Mouse (Mus musculus) myocyte (in vitro differentiated cells): ENCODE results near the gene 4930452B06Rik.

ENCODE experiments used
- CEBPB ChIP-seq: IDR thresholded peaks from 2 replicates; pipeline ENCODE4 v1.6.1; 2011; ENCODE audit warnings: mild to moderate bottlenecking, moderate library complexity; ENCODE audit not compliant: poor library complexity, insufficient read depth, severe bottlenecking
- E2F4 ChIP-seq: IDR thresholded peaks from one replicate; pipeline ENCODE4 v1.6.1; 2011; ENCODE audit warnings: mild to moderate bottlenecking, control low read depth, moderate library complexity; ENCODE audit not compliant: insufficient read depth
- MAX ChIP-seq: IDR thresholded peaks from one replicate; pipeline ENCODE4 v1.6.1; 2011; ENCODE audit warnings: low read depth, mild to moderate bottlenecking, control low read depth
- MYOD1 ChIP-seq, 3 experiments: IDR thresholded peaks; one replicate each; pipeline ENCODE4 v1.6.1; 2011; ENCODE audit warnings: control low read depth in 2 of 3, low read depth in 2 of 3, mild to moderate bottlenecking in 2 of 3, moderate library complexity in 1 of 3; ENCODE audit not compliant: insufficient read length in 2 of 3, control insufficient read depth in 1 of 3
- MYOG ChIP-seq, 3 experiments: IDR thresholded peaks; one replicate each; pipeline ENCODE4 v1.6.1; 2011; ENCODE audit warnings: control low read depth in 2 of 3, low read depth in 2 of 3, mild to moderate bottlenecking in 2 of 3; ENCODE audit not compliant: insufficient read length in 2 of 3, control insufficient read depth in 1 of 3, insufficient read depth in 1 of 3
- POLR2A ChIP-seq: IDR thresholded peaks from one replicate; pipeline ENCODE4 v1.6.1; 2011; ENCODE audit warnings: low read depth, mild to moderate bottlenecking, control low read depth, moderate library complexity; ENCODE audit not compliant: insufficient read length
- POLR2AphosphoS2 ChIP-seq: IDR thresholded peaks from one replicate; pipeline ENCODE4 v1.6.1; 2011; ENCODE audit warnings: low read depth, control low read depth; ENCODE audit not compliant: insufficient read length
- SRF ChIP-seq: IDR thresholded peaks from one replicate; pipeline ENCODE4 v1.6.1; 2011; ENCODE audit warnings: low read depth; ENCODE audit not compliant: control insufficient read depth, insufficient read length
- USF1 ChIP-seq: IDR thresholded peaks from one replicate; pipeline ENCODE4 v1.6.1; 2011; ENCODE audit warnings: low read depth, mild to moderate bottlenecking, control low read depth, moderate library complexity

DNA sequence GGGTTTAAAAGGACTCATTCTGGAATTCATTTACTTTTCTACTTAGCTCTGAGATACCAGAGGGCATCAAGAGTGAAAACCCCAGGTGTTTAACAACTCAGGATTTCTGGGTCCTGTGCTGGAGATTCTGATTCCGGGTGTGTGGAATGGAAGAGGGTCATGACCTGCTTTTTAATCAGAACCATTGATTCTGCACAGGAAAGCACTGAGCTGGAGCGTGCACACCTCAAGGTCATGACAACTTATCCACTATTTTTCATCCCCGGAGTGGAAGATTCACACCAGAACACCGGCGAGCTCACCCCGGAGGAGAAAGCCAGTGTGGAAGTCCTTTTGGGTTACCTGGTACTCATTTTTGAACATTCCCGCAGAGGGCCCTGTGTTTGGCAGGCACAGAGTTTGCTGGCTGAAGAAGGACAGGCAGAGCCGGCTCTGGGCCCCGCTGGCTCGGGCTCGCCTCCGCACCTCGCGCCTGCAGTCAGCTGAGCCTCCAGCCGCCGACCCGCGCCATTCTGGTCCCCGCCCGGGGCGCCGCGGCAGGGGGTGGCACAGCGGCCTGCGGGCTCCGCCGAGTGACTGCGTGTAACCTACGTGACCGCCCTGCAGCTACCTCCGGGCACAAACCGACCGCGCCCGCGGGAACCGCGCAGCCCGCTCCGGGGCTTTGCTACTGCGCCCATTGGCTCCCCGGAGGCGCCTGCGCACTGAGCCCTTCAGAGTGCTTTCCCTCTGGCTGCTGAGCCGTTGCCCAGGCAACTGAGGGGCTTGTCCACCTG, at the start of gene 4930452B06Rik:
- TF ChIP-seq POLR2A (no peak), USF1 (no peak), MAX (no peak), POLR2AphosphoS2 (no peak), CEBPB (no peak), E2F4 (no peak), MYOG (IDR thresholded peaks at IDR 0.05; ENCODE audit: control insufficient read depth in 1 of 3, insufficient read depth in 1 of 3, insufficient read length in 2 of 3, low read depth in 2 of 3) (no peak), MYOD1 (IDR thresholded peaks at IDR 0.05; ENCODE audit: control insufficient read depth in 1 of 3, insufficient read length in 2 of 3, low read depth in 2 of 3) (no peak), SRF (no peak)
